Mouse (Mus musculus) right cerebral cortex, postnatal 10 days (tissue): ENCODE measurements around the gene Hmga1b.
"Not testable (repeated sequence)": the region's sequence is repeated elsewhere in the genome, so short reads cannot be mapped to it uniquely, and the experiment has no call there.

Experiments used
- DNase-seq, 2 experiments: peaks; one replicate each; pipeline ENCODE4 v3.0.0; 2021; ENCODE audit warnings: low spot score in 2 of 2

The Hmga1b gene

GRCm38 (mm10) chr11:120762672-120763041, at the start of gene Hmga1b:
Hmga1b (plus strand) TSS chr11:120762794.
- DNase-seq, result not testable (repeated sequence)

- peak; percentile 99 for DNase-seq
Observed at GRCm38 (mm10) chr11:120713580-120714518, 48.7 kb upstream of the Hmga1b start, which contains the start of the genes Cenpx and Lrrc45. Cenpx (minus strand) TSS chr11:120713738. Lrrc45 (plus strand) TSS chr11:120713925.

- DNase-seq, result no peak
Observed at GRCm38 (mm10) chr11:120714546-120714945, 48.0 kb upstream of the Hmga1b start.

- no peak for DNase-seq
Observed at GRCm38 (mm10) chr11:120715131-120715530, 47.5 kb upstream of the Hmga1b start.

GRCm38 (mm10) chr11:120719242-120719641, 43.4 kb upstream of the Hmga1b start:
- no peak for DNase-seq

- peak in 1 of 2 experiments; percentile 44 for DNase-seq
Observed at GRCm38 (mm10) chr11:120719841-120720376, 42.7 kb upstream of the Hmga1b start.

- DNase-seq, result peak; percentile 87 to 95
Observed at GRCm38 (mm10) chr11:120720450-120720849, 42.1 kb upstream of the Hmga1b start.

GRCm38 (mm10) chr11:120721124-120722066, 41.2 kb upstream of the Hmga1b start, which contains the start of gene Rac3:
Rac3 (plus strand) TSS chr11:120721470.
- peak; percentile 84 to 88 for DNase-seq

GRCm38 (mm10) chr11:120722067-120722630, 40.4 kb upstream of the Hmga1b start:
- peak in 1 of 2 experiments; percentile 57 for DNase-seq

- DNase-seq, result no peak
Observed at GRCm38 (mm10) chr11:120722761-120723382, 39.7 kb upstream of the Hmga1b start.

GRCm38 (mm10) chr11:120723509-120723908, 39.1 kb upstream of the Hmga1b start:
- DNase-seq, result no peak

GRCm38 (mm10) chr11:120726243-120727168, 36.1 kb upstream of the Hmga1b start:
- no peak for DNase-seq

- DNase-seq, result peak; percentile 88 to 90
Observed at GRCm38 (mm10) chr11:120727169-120727527, 35.4 kb upstream of the Hmga1b start, which contains the start of gene Dcxr. Dcxr (minus strand) TSS chr11:120727281.

- no peak for DNase-seq
Observed at GRCm38 (mm10) chr11:120727564-120727963, 35.0 kb upstream of the Hmga1b start.

GRCm38 (mm10) chr11:120728530-120729240, 33.9 kb upstream of the Hmga1b start:
- no peak for DNase-seq

GRCm38 (mm10) chr11:120729432-120730050, 33.1 kb upstream of the Hmga1b start:
- DNase-seq, result peak; percentile 32 to 41

GRCm38 (mm10) chr11:120730331-120730870, 32.2 kb upstream of the Hmga1b start:
- DNase-seq, result no peak

- no peak for DNase-seq
Observed at GRCm38 (mm10) chr11:120731395-120731794, 31.2 kb upstream of the Hmga1b start.
